Mouse (Mus musculus) left cerebral cortex, adult 18-20 months (tissue): ENCODE measurements around the gene Tas2r131. TPM values are rescaled to one million over a fixed set of nuclear protein-coding genes. Genes with fewer than 3 reads are reported as not detected.
"Not testable (repeated sequence)": the region's sequence is repeated elsewhere in the genome, so short reads cannot be mapped to it uniquely, and the experiment has no call there.

Source experiments
- DNase-seq, 2 experiments: peaks; one replicate each; pipeline ENCODE4 v3.0.0; 2021 to 2022; ENCODE audit warnings: low spot score in 2 of 2, mixed read lengths in 1 of 2
- long read RNA-seq, 2 experiments: library from polyadenylated mRNA; stranded (forward); transcript quantifications; one replicate each; pipeline ENCODE4 v2.0.0; 2021
- total RNA-seq, 2 experiments: library from RNA; stranded (reverse); gene quantifications; 2 replicates each; pipeline ENCODE4 v1.2.3; 2021

The Tas2r131 gene
- not detected for total RNA-seq
- long read RNA-seq, experiment 1 = 0 reads
- long read RNA-seq, experiment 2 = 0 reads

DNA sequence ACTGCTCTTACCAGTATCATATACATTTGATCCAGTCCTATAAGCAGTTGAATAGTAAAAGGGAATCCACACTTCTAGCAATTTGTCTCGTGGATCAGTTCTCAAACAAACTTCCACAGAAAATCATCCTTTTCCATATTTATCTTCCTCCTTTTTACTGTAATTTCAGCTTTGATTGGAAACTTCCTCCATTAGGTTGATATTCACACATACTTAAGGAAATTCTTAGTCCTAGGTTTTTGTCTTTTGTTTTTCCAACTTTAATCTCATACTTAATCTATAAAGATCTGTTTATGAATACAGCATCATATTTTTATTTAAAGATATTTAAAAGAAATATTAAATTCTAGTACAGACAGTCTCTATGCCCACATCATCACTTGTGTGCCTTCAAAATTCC lies at the start of gene Tas2r131:
Gene Tas2r131, minus strand, starts transcription at position 101 of the 400 bp plus-strand sequence.
- no peak for DNase-seq

DNA sequence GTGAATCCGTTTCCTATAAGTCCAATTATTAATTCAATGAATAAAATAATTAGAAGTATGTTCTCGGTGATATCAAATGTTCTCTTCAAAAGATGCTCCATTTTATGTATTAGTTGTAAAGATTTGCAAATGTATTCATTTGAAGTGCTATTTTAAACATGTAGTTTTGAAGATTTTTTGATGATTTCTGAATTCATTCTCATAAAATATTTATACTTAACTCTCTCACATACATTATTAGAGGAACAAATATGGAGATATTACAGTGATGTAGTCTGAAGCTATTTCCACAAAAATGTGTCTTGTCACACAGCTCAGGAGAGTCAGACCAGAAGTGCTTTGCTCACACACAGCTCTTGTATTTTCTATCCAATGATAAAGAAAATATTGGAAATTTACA lies 23.1 kb upstream of the Tas2r131 start, which contains the start of gene Tas2r109:
Gene Tas2r109, minus strand, starts transcription at position 101 of the 400 bp plus-strand sequence.
- no peak for DNase-seq

DNA sequence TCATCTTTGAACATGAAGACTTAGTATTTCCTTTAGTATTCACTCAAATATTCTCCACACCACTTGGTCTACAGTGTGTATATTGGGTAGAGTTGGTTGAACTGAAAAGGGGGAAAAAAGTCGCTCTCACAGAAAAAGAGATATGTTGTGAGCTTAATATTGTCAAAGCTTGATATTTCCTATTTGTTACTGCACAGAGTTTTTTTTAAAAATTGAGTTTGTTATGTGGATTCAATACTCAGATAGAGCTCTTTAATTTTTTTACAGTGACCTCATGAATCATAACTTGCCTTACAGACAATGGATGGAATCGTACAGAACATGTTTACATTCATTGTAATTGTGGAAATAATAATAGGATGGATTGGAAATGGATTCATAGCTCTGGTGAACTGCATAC lies 6.9 kb downstream of the Tas2r131 start, which contains the start of gene Tas2r129:
Gene Tas2r129, plus strand, starts transcription at position 301 of the 400 bp plus-strand sequence.
- no peak for DNase-seq

DNA sequence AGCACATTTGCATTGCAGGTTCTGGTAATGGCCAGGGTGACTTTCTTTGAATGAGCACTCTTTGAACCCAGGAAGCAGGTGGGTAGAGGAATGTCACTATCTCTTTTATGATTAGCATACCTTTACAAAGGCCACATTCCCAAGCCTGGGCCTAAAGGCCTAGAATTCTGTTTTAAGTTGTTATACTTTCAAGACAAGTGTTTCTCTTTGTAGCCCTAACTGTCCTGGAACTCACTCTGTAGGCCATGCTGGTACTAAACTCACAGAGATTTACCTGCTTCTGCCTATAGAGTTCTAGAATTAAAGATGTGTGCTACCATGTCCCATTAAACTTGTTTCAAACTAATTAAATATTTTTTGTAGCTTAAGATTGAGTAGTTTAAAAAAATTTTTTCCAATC lies 16.3 kb downstream of the Tas2r131 start:
- not testable (repeated sequence) for DNase-seq

DNA sequence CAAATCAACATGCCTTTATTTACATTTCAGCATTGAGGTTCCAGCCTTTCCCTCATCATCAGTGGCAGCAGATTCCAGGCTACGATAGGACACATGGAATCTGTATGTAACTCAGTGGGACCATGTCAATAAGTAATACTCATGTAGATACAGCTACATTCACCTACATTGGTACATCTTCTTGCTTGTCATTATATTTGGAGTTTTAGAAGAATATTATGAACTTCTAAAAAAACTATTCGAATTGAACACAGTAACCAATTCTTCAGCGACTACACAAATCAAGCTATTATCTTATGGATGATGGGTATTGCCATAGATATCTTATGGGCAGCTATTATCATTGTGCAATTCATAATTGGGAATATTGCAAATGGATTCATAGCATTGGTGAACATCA lies 48.4 kb downstream of the Tas2r131 start, which contains the start of gene Tas2r125:
Gene Tas2r125, plus strand, starts transcription at position 301 of the 400 bp plus-strand sequence.
- no peak for DNase-seq

Other genes starting within 250 kb of the Tas2r131 start
- not detected for gene Tas2r122, start 246.0 kb downstream of the Tas2r131 start, total RNA-seq
- gene Tas2r115, start 219.9 kb downstream of the Tas2r131 start, total RNA-seq = not detected
- not detected for gene Tas2r124, start 203.2 kb downstream of the Tas2r131 start, total RNA-seq
- not detected for gene Tas2r102, start 195.8 kb downstream of the Tas2r131 start, total RNA-seq
- gene Tas2r136, start 179.8 kb downstream of the Tas2r131 start, total RNA-seq = not detected
- gene Tas2r117, start 155.1 kb downstream of the Tas2r131 start, total RNA-seq = not detected
- gene Tas2r123, start 110.8 kb downstream of the Tas2r131 start, total RNA-seq = not detected
- not detected for gene Tas2r116, start 102.5 kb downstream of the Tas2r131 start, total RNA-seq
- not detected for gene Tas2r110, start 89.9 kb downstream of the Tas2r131 start, total RNA-seq
- gene Tas2r113, start 64.9 kb downstream of the Tas2r131 start, total RNA-seq = not detected
- not detected for gene Tas2r125, start 48.3 kb downstream of the Tas2r131 start, total RNA-seq
- gene Tas2r129, start 6.8 kb downstream of the Tas2r131 start, total RNA-seq = not detected
- gene Tas2r109, start 23.0 kb upstream of the Tas2r131 start, total RNA-seq = not detected
- gene Tas2r103, start 79.2 kb upstream of the Tas2r131 start, total RNA-seq = not detected
- gene Tas2r140, start 97.9 kb upstream of the Tas2r131 start, total RNA-seq = not detected
- 100 to 1,000 TPM; 118 to 123 TPM for gene Smim10l1, start 147.0 kb upstream of the Tas2r131 start, total RNA-seq